Mouse (Mus musculus) heart, postnatal 0 days (tissue): ENCODE results near the gene Hjurp.

Experiments used
- CTCF ChIP-seq: IDR thresholded peaks from 2 replicates; pipeline ENCODE4 v1.5.1; 2016; ENCODE audit warnings: antibody characterized with exemption, control low read depth, low read depth
- EP300 ChIP-seq: IDR thresholded peaks from 2 replicates; pipeline ENCODE4 v1.6.1; 2016; ENCODE audit warnings: antibody characterized with exemption, low read depth

DNA sequence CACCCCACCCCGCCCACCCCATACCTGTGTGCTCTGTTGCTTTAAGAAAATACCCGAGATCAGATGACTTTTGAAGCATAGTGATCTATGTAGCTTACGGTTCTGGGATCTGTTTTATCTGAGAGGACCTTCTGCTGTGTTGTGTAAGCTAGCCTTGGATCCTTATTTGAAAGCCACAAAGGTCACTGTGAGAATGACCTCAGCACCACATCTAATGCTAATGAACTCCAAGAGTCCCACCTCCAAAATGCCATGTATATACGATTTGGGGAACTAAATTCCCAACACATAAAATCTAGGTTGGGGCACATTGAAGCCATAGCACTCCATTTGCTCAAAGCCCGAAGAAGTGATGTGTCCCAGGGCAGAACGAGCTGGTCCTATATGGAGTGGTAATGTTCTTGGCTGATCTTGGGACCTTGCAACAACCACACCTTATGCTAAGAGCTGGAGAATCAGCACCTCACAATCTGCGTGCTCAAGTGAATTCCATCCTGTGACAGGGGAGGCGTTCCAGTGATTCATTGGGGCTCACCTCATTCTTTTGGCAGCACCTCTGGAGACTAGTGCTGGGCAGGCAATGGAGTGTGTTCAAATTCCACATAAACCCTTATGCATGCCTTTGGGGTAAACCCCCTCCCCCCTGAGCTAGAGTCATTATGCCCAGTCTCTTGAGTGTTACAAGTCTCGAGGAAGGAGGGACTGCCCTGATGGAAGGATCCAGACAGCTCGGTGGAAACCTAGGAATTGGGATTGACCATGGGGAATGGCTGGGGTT, 20.4 kb downstream of the Hjurp start:
- TF ChIP-seq CTCF: no peak
- no peak for TF ChIP-seq EP300
